Mouse (Mus musculus) G1E (cell line): Measurements from ENCODE around the gene Esf1. TPM values are rescaled to one million over a fixed set of nuclear protein-coding genes. Genes with fewer than 3 reads are reported as not detected.
"Not testable (repeated sequence)": the region's sequence is repeated elsewhere in the genome, so short reads cannot be mapped to it uniquely, and the experiment has no call there.

Experiments used
- ATAC-seq: 2 replicates; pipeline ENCODE4 v1.8.0; 2016; ENCODE audit warnings: mild to moderate bottlenecking; ENCODE audit not compliant: insufficient number of reproducible peaks, poor library complexity, low FRiP score, severe bottlenecking; ENCODE audit errors: extremely low read depth
- DNase-seq: peaks from one replicate; pipeline ENCODE4 v3.0.0; 2012; ENCODE audit warnings: low spot score
- H3K27me3 ChIP-seq: 2 replicates; pipeline ENCODE4 v1.6.1; 2012; ENCODE audit warnings: mild to moderate bottlenecking, low read length, inconsistent platforms; ENCODE audit not compliant: insufficient read depth
- H3K36me3 ChIP-seq: replicated peaks from 2 replicates; pipeline ENCODE3; 2012; ENCODE audit warnings: mild to moderate bottlenecking, inconsistent platforms
- H3K4me1 ChIP-seq: 2 replicates; pipeline ENCODE4 v1.6.1; 2012; ENCODE audit warnings: low read depth, low read length, inconsistent platforms, mixed read lengths; ENCODE audit not compliant: insufficient read depth
- H3K4me3 ChIP-seq: 2 replicates; pipeline ENCODE4 v1.5.1; 2012; ENCODE audit warnings: low read depth, mild to moderate bottlenecking, inconsistent platforms, low read length, moderate library complexity, mixed read lengths
- H3K9me3 ChIP-seq: replicated peaks from 2 replicates; pipeline ENCODE4 v1.6.1; 2012; ENCODE audit warnings: inconsistent platforms
- CTCF ChIP-seq: IDR thresholded peaks from 2 replicates; pipeline ENCODE4 v1.5.1; 2012; ENCODE audit warnings: low read depth, low read length, inconsistent platforms, mixed read lengths
- GATA1 ChIP-seq: IDR thresholded peaks from 2 replicates; pipeline ENCODE4 v1.6.1; 2012; ENCODE audit warnings: borderline replicate concordance, low read length, inconsistent platforms, mixed read lengths
- GATA2 ChIP-seq: IDR thresholded peaks from 2 replicates; pipeline ENCODE4 v1.6.1; 2012; ENCODE audit warnings: low read depth, low read length, inconsistent platforms, borderline replicate concordance
- POLR2AphosphoS5 ChIP-seq: IDR thresholded peaks from 2 replicates; pipeline ENCODE4 v1.6.1; 2012; ENCODE audit warnings: low read depth, low read length, inconsistent platforms; ENCODE audit not compliant: insufficient replicate concordance
- TAL1 ChIP-seq: conservative IDR thresholded peaks from 2 replicates; pipeline ENCODE4 v1.6.1; 2012; ENCODE audit warnings: low read depth, low read length, inconsistent platforms, mixed read lengths
- polyA plus RNA-seq: library from polyadenylated mRNA; stranded (reverse); fragments of >175 nt; gene quantifications from 2 replicates; pipeline ENCODE4 v1.2.3, GENCODE M21; 2012
- total RNA-seq, 2 experiments: library from RNA; stranded (forward) in 1 of 2; stranded (reverse) in 1 of 2; fragments of 200-1000 nt in 1 of 2; fragments of >200 nt in 1 of 2; fragmentation: Nextera tagmentation in 1 of 2; gene quantifications; 2 replicates each; pipeline ENCODE4 v1.2.3; 2014 to 2017

The Esf1 gene
- total and polyA plus RNA-seq, 3 experiments: 3.6 to 75.6 (median 64.3) TPM

DNA sequence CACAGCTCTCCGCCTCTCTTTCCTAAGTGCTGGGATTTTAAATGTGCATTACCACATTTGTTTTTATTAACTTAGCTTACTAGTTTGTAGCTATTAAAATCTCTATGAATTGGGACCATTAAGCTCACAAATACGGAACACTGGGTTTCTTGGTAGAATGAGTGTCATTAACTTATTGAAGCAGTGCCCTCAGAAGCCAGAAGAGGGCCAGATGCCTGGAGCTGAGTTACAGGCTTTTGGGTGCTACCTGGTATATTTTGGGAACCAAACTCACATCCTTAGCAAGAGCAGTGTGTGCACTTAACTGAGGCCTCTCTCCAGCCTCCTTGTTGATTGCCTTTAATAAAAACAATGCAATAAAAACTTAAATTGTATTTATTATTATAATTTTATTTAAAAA, 30.3 kb upstream of the Esf1 start:
- ATAC-seq (no peak), DNase-seq (no peak)
- Histone ChIP-seq H3K4me3 (no peak overlapping the region), H3K9me3 (no peaks in the 10 kb centered on the region), H3K27me3 (no peaks in the 10 kb centered on the region), H3K4me1 (peaks cover 3% of the 10 kb centered on the region; the same call in 1 of the 2 replicates), H3K36me3 (peaks cover 68% of the 10 kb centered on the region)
- no peak for TF ChIP-seq CTCF
- no peak for TF ChIP-seq GATA2
- TF ChIP-seq POLR2AphosphoS5: no peak
- TF ChIP-seq TAL1: no peak
- TF ChIP-seq GATA1: no peak

DNA sequence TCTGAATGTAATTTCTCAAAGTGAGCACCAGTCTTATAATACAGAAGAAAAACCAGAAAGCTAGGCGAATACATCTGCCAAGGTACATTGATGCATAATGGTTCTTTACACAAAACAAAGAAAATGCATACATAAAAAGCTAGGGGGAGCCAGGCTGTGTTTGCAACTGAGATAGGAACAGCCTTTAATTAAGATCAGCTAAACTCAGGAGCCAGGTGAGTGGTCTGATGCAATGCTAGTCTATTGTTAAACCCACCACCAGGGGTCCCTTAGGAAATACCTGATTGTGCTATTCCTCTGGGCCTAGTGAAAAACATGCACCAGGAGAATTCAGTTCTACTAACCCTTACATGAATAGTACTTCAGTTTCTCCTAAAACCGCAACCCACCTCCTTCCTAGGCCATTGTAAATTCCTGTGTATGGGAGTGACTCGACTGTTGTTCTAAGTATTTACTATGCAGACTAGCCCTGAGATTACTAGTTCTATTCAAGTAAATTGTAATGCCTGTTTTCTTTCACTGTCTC, 15.4 kb upstream of the Esf1 start:
- DNase-seq, H3K4me3 ChIP-seq, H3K9me3 ChIP-seq, H3K27me3 ChIP-seq, ATAC-seq, H3K4me1 ChIP-seq: not testable (repeated sequence)
- peaks cover 45% of the 10 kb centered on the region for H3K36me3 ChIP-seq

DNA sequence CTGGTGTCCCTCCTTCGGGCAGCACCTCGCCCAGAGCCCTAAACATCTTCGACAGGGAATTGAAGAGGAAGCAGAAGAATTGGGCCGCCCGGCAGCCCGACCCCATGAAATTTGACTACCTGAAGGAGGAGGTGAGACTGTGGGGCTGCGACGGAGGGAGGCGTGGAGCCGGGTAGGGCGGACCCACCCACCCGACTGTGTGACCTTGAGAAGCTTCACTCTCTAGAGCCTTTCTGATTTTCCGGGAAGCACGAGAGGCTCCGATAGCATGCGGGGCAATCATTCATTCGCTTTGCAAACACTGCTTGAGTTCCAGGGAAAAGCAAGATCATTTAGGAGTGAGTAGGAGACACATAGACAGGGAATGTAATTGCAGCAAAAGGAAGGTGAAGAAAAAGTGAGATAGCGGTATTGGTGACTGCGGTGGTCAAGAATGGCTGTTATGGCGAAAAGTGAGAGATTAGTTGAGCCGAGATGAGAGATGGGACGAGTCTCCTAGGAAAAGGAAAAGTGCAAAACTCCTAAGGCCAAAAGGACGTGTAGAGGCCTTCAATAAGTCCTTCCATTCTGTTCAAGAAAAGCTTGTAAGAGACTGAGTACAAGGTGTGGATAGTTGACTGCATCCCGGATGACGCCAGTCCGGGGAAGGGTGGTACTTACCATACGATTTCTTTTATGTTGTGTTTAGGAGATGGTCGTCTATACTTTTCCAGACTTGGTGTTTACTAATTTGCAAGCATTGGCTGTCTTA, 614 bp upstream of the Esf1 start:
- peak overlapping the region; percentile 84 for H3K4me3 ChIP-seq
- TF ChIP-seq POLR2AphosphoS5 (no peak), TAL1 (no peak), CTCF (no peak), GATA2 (no peak), GATA1 (no peak)

DNA sequence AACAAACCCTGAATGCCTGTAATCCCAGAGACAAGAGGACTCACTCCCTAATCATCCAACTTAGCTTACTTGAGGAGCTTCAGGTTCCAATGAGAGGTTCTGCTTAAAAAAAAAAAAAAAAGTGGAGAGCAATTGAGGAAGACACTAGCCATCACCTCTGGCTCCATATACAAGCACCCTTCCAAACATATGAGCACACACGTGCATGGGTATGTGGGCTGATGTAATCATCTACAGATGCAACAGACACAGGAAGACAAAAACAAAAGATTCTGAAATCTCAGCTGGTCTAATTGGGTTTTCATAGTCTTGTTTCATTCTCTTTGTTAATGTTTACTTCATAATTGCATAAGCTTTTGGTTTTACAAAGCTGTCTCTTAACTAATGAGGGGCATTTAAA, 1.3 kb downstream of the Esf1 start:
- no peak for ATAC-seq
- peaks cover 47% of the 10 kb centered on the region for H3K4me1 ChIP-seq
- no peak for DNase-seq
- H3K9me3 ChIP-seq: no peaks in the 10 kb centered on the region
- peaks cover 30% of the 10 kb centered on the region for H3K36me3 ChIP-seq
- TF ChIP-seq CTCF (no peak), POLR2AphosphoS5 (no peak), GATA1 (no peak), TAL1 (no peak), GATA2 (no peak)
- peak overlapping the region; percentile 84; the same call in 1 of the 2 replicates for H3K4me3 ChIP-seq
- H3K27me3 ChIP-seq: no peaks in the 10 kb centered on the region

More for the DNA sequence above, 614 bp upstream of the Esf1 start:
- Histone ChIP-seq H3K9me3 (no peaks in the 10 kb centered on the region), H3K4me1 (peaks cover 34% of the 10 kb centered on the region), H3K27me3 (no peaks in the 10 kb centered on the region), H3K36me3 (peaks cover 25% of the 10 kb centered on the region)
- DNase-seq (peak; percentile 39), ATAC-seq (peak; percentile 47; the same call in 1 of the 2 replicates)

DNA sequence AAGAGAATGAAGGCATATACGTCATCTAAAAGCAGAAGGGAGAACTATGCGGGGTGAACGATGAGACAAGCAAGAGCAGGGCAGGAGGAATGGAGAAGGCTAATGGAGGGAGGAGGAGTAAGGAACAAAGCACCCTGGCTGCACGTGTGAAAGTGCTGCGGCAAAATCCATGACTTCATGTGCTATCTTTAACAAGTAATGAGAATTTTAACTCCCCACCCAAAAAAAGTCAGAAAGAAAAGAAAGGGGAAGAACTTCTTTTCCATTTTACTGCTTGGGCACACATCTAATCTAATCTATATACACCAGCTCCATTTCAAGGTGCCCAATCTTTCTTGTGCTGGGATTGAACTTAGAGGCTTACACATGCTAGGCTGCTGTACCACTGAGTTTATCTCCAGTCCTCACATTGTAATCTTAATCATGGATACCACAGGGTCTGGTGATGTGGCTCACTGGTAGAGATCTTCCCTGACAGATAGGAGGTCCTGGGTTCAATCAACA, 7.0 kb downstream of the Esf1 start:
- DNase-seq: peak; percentile 30
- H3K4me1 ChIP-seq: peaks cover 50% of the 10 kb centered on the region
- peaks cover 45% of the 10 kb centered on the region for H3K36me3 ChIP-seq
- no peaks in the 10 kb centered on the region for H3K27me3 ChIP-seq
- peak overlapping the region; percentile 59; the same call in 1 of the 2 replicates for H3K4me3 ChIP-seq
- H3K9me3 ChIP-seq: no peaks in the 10 kb centered on the region
- TF ChIP-seq CTCF (no peak), POLR2AphosphoS5 (no peak), GATA2 (peak; percentile 60; the same call in 1 of the 2 replicates), GATA1 (no peak), TAL1 (peak; percentile 97)
- peak; percentile 97 for ATAC-seq

DNA sequence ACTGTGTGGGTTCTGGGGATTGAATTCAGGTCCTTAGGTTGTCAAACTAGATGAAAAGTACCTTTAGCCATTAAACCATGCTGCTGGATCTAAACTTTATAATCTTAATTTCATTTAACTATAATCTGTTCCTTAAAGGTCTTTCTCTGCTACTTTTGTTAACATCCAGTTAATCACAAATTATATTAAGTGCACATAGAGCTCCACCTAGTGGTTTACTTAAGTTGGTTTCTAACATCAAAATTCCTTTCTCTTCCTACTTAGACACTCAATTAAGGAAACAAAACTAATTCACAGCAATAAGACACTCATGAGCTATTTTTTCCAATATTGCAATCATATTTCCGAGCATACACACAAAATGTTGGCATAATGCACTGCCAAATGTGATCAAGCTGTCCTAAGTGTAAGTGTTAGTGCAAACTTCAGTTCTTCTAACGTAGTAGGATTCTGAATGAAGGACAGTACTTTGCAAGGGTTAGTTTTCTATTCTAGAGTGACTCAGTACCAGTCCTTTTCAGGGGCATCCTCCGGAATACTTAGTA, 11.1 kb downstream of the Esf1 start:
- DNase-seq (no peak), ATAC-seq (no peak)
- peaks cover 27% of the 10 kb centered on the region for H3K4me1 ChIP-seq
- peaks cover 61% of the 10 kb centered on the region for H3K36me3 ChIP-seq
- H3K4me3 ChIP-seq: no peak overlapping the region
- H3K9me3 ChIP-seq: no peaks in the 10 kb centered on the region
- H3K27me3 ChIP-seq: no peaks in the 10 kb centered on the region
- TF ChIP-seq POLR2AphosphoS5: no peak
- no peak for TF ChIP-seq CTCF
- no peak for TF ChIP-seq GATA2
- TF ChIP-seq GATA1: no peak
- no peak for TF ChIP-seq TAL1

DNA sequence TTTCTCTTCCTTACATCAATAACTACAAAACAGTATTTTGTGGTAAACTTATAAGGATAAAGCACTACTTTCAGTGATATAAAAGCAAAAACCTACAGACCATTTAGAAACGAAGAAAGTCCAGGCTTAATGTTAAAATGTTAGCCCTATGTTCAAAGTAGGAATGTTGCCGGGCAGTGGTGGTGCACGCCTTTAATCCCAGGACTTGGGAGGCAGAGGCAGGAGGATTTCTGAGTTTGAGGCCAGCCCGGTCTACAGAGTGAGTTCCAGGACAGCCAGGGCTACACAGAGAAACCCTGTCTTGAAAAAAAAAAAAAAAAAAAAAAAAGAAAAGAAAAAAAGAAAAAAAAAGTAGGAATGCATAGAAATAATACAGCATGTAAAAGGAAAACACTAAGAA, 18.6 kb downstream of the Esf1 start, which contains the start of gene Gm17374:
Gm17374 (plus strand) TSS at position 301 of the 400 bp plus-strand sequence.
- ATAC-seq, H3K4me1 ChIP-seq, H3K9me3 ChIP-seq, DNase-seq, H3K27me3 ChIP-seq, H3K4me3 ChIP-seq: not testable (repeated sequence)
- peaks cover 61% of the 10 kb centered on the region for H3K36me3 ChIP-seq
